Mouse (Mus musculus): ENCODE data around the gene Golga5.

- TF ChIP-seq CTCF (IDR thresholded peaks at IDR 0.05; ENCODE audit: borderline replicate concordance, control insufficient read depth, extremely low read depth, insufficient read depth, low read length, poor library complexity), result no peak
- 0 out of 2 replicates have a peak, but pooled peaks have one; percentile 34 for TF ChIP-seq POLR2A (IDR thresholded peaks at IDR 0.05; ENCODE audit: control insufficient read depth, extremely low read depth, insufficient read depth, low read length, poor library complexity)
Measured at GRCm38 (mm10) chr12:102439632-102440023, 29.3 kb upstream of the Golga5 start, which contains the start of gene Lgmn.

Measured in thymus, adult 2 months (tissue).